Mouse (Mus musculus) lung, adult 2 months (tissue): ENCODE data around the gene Ptgdr2.
A peak's percentile ranks its signal among the peaks of the same experiment; 100 is the strongest.

ENCODE experiments used
- CTCF ChIP-seq: fragments of 200-500 bp; IDR thresholded peaks from 2 replicates; pipeline ENCODE4 v1.5.1; 2011; ENCODE audit warnings: mild to moderate bottlenecking, low read length, control low read depth; ENCODE audit not compliant: insufficient read depth
- POLR2A ChIP-seq: fragments of 200-500 bp; IDR thresholded peaks from 2 replicates; pipeline ENCODE4 v1.6.1; 2011; ENCODE audit warnings: low read depth, mild to moderate bottlenecking, control low read depth, low read length, borderline replicate concordance; ENCODE audit errors: extremely low read depth

DNA sequence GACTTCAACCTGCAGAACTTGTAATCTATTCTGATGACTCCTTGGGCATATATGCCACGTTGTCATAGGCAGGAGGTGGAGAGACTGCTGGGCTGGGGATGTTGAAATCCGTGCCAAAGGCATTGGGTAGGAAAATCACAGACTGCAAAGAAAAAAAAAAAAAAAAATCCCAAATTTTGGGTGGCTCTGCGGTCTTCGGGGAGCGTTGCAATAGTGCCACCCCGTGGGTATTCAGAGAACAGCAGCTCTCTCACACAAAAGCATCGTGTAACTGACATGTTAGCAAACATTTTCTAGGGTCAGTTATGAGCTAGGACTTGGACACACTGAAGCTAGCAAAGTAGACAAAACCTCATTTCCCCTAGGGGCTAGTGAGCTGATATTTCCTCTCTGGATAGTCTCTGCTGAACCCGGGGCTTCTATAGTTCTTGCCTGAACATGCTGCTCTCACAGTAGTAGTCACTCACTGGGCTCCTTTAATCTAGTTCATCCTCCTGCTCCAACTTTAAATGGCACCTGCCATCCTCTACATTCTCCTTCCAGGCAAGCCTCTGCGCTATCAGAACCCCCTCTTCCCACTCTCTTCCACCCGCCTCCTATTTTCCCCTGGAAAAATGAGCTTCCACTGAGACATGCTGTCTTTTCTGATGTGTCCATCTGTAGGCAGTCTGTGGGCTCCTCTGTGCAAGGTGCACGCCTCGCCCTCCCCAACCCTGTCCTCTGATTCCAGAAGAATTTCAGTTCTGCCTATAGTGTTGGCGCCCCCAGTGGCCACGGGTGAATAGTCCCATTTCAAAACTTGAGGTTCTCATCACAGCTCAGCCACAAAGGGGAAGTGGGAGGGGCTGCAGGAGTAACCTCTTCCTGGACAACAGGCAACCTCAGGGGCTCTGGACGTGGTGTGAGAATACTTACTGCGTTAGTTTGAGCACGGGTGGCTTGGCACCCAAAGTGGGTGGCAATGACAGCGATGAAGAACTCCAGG, 42.5 kb downstream of the Ptgdr2 start:
- TF ChIP-seq CTCF (peak; percentile 72), POLR2A (no peak)
